Comparison of ENCODE assay signal across 9 mouse cellular contexts in the genomic region with DNA sequence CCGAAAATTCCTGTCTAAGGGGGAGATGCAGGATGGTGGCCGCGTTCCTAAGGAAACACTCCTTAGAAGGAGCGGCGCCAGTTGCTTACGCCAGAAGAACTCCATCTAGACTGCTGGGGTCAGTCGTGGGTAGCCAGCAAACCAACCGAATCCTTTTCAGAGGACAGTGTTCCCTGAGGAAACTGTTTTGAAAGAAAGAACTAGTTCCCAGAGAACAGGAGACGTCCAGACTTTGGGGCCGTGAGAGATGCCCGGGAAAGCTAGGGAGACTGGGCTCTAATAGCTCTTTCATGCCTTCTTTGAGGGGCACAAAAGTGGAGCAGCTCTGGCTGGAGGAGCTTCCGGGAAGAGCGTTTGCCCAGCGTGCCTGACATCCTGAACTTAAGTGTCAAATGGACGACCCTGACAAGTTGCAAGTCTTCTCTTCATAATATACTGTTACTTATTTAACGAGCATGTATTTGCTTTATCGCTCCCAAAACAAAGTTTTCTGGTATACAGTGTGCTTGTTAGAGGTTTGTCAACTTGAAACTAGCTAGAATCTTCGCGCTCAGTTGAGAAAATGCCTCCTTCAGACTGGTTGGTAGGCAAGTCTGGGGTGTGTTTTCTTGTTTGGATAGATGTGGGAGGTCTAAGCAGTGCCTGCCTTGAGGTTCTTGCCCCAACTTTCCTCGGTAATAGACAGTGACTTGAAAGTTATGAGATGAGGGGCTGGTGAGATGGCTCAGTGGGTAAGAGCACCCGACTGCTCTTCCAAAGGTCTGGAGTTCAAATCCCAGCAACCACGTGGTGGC. TPM values are rescaled to one million over a fixed set of nuclear protein-coding genes. Genes with fewer than 3 reads are reported as not detected.
DNase-seq lines count a peak whose midpoint lies in the region; ATAC-seq and TF ChIP-seq lines count a peak whose summit lies in the region.
"Had no signal": no experiment of that assay in that cellular context is flagged by ENCODE, and none has a peak within 500 bp of the region (broad histone marks: within the 10 kb centered on the region; RNA-seq: fewer than 3 reads in every experiment).

No protein-coding gene starts in this region.

- POLR2A ChIA-PET in Patski (lab: Charles Lee) = interaction anchor here (0.6 to 1.0 kb wide), 3 partner anchors 11 to 253 kb away, joined by 3 to 4 read pairs (median 3); no protein-coding TSS in a partner anchor

- no peaks in the 10 kb centered on the region for H3K27me3 ChIP-seq in Patski
- no peaks in the 10 kb centered on the region for H3K27me3 ChIP-seq in midbrain, embryonic 16.5 days (ENCODE audit: control insufficient read depth, insufficient read depth, low read depth, low read length)

- peak overlapping the region; percentile 79 for H3K9ac ChIP-seq in midbrain, embryonic 16.5 days (ENCODE audit: low read depth, low read length)

- H3K36me3 ChIP-seq in midbrain, embryonic 16.5 days (ENCODE audit: control insufficient read depth, insufficient read depth, low read length) = peaks cover 9% of the 10 kb centered on the region

- TF ChIP-seq CTCF in left cerebral cortex, adult 2 months (IDR thresholded peaks at IDR 0.05) = no peak; the same call in 1 of the 2 replicates
- TF ChIP-seq CTCF in Patski (IDR thresholded peaks at IDR 0.05) = no peak

- CTCF ChIA-PET in Patski (lab: Charles Lee) = interaction anchor here (2.3 kb wide), 1 partner anchor 13 kb away, joined by 10 read pairs; no protein-coding TSS in a partner anchor

- H3K9me3 ChIP-seq in midbrain, embryonic 16.5 days (replicated peaks; ENCODE audit: control insufficient read depth, low read length, poor library complexity, severe bottlenecking) = no peaks in the 10 kb centered on the region

- intact Hi-C loops in left cerebral cortex, adult 2 months (cut with DNase I) = no loop called here

- peak overlapping the region; percentile 91 for H3K4me2 ChIP-seq in midbrain, embryonic 16.5 days (ENCODE audit: low read length)

- in situ Hi-C loops in Patski (cut with MboI; ENCODE audit: low pct_unique_long_range_greater_than_20kb) = no loop called here

- peak overlapping the region; percentile 100 for H3K27ac ChIP-seq in left cerebral cortex, adult 2 months
- peak overlapping the region; percentile 97 for H3K27ac ChIP-seq in midbrain, embryonic 16.5 days (ENCODE audit: low read length)

- DNase-seq in left cerebral cortex, adult 2 months (ENCODE audit: extremely low spot score in 1 of 2, low spot score in 2 of 2) = no peak
- DNase-seq in left cerebral cortex, adult 18-20 months (ENCODE audit: low spot score in 2 of 2) = no peak
- no peak for DNase-seq in Patski (ENCODE audit: low read depth, low spot score)
- DNase-seq in kidney, postnatal 4 days = peak; percentile 81 to 89
- no peak for DNase-seq in T-cell, adult 2 months (ENCODE audit: low spot score)
- no peak for DNase-seq in ovary, postnatal 14 days (ENCODE audit: low spot score)

- H3K4me1 ChIP-seq in midbrain, embryonic 16.5 days (ENCODE audit: control insufficient read depth, insufficient read depth, low read length) = peaks cover 12% of the 10 kb centered on the region

- H3K4me3 ChIP-seq in left cerebral cortex, adult 2 months = peak overlapping the region; percentile 55
- H3K4me3 ChIP-seq in midbrain, embryonic 16.5 days (ENCODE audit: low read depth, low read length) = peak overlapping the region; percentile 63

- 4% methylated on average over 22 of the region's 22 CpGs for WGBS in midbrain, embryonic 16.5 days

- peak; percentile 41 for ATAC-seq in Patski
- ATAC-seq in erythroblast, adult 5-6 weeks (replicated peaks; ENCODE audit: low FRiP score, poor library complexity, severe bottlenecking) = peak; percentile 26
- peak; percentile 53 for ATAC-seq in midbrain, embryonic 16.5 days

RNA-seq across cellular contexts. Expression of gene Mcrs1, which starts 0.8 kb away (rescaled TPM):
- total RNA-seq in left cerebral cortex, adult 2 months (2021) = 10 to 100 TPM; 77.3 to 81.0 TPM
- 10 to 100 TPM; 82.3 to 83.1 TPM for total RNA-seq in left cerebral cortex, adult 18-20 months (2021)
- polyA plus RNA-seq in Patski (2021) = 69.7 TPM
- total RNA-seq in erythroblast, adult 5-6 weeks (2015; ENCODE audit: low replicate concordance) = 13.8 and 14.2 TPM in 2 replicates
- total RNA-seq in erythroblast, adult 5-6 weeks (2017; ENCODE audit: low replicate concordance) = 12.5 and 20.0 TPM in 2 replicates
- polyA plus RNA-seq in midbrain, embryonic 16.5 days (2015; fragmentation: Nextera tagmentation; extraction: Ambion mirVana) = 209 and 211 TPM in 2 replicates

RNA-seq across cellular contexts. Expression of gene Kcnh3, which starts 27.9 kb away (rescaled TPM):
- total RNA-seq in left cerebral cortex, adult 2 months (2021) = 100 to 1,000 TPM; 174 to 180 TPM
- 100 to 1,000 TPM; 160 to 178 TPM for total RNA-seq in left cerebral cortex, adult 18-20 months (2021)
- 11.0 TPM for polyA plus RNA-seq in Patski (2021)
- not detected in 2 replicates for total RNA-seq in erythroblast, adult 5-6 weeks (2015; ENCODE audit: low replicate concordance)
- not detected in 2 replicates for total RNA-seq in erythroblast, adult 5-6 weeks (2017; ENCODE audit: low replicate concordance)
- polyA plus RNA-seq in midbrain, embryonic 16.5 days (2015; fragmentation: Nextera tagmentation; extraction: Ambion mirVana) = 0.25 and 0.50 TPM in 2 replicates
- total RNA-seq: hematopoietic stem cell, adult 5-6 weeks had no signal

RNA-seq across cellular contexts. Expression of gene Prpf40b, which starts 42.3 kb away (rescaled TPM):
- total RNA-seq in left cerebral cortex, adult 2 months (2021) = 100 to 1,000 TPM; 111 to 119 TPM
- total RNA-seq in left cerebral cortex, adult 18-20 months (2021) = 100 to 1,000 TPM in 1 of 2 experiments, 10 to 100 TPM in 1; 93.7 to 100 TPM
- 101 TPM for polyA plus RNA-seq in Patski (2021)
- total RNA-seq in erythroblast, adult 5-6 weeks (2015; ENCODE audit: low replicate concordance) = 2.3 TPM in 1 of 2 replicates, not detected in the other
- total RNA-seq in erythroblast, adult 5-6 weeks (2017; ENCODE audit: low replicate concordance) = 1.4 and 2.0 TPM in 2 replicates
- 122 and 130 TPM in 2 replicates for polyA plus RNA-seq in midbrain, embryonic 16.5 days (2015; fragmentation: Nextera tagmentation; extraction: Ambion mirVana)

RNA-seq across cellular contexts. Expression of gene Fam186b, which starts 43.1 kb away (rescaled TPM):
- total RNA-seq in left cerebral cortex, adult 2 months (2021) = 1 to 10 TPM; 1.3 to 1.8 TPM
- 1 to 10 TPM; 1.5 to 1.8 TPM for total RNA-seq in left cerebral cortex, adult 18-20 months (2021)
- 0.67 TPM for polyA plus RNA-seq in Patski (2021)
- 0.63 TPM in 1 of 2 replicates, not detected in the other for total RNA-seq in erythroblast, adult 5-6 weeks (2015; ENCODE audit: low replicate concordance)
- not detected in 2 replicates for total RNA-seq in erythroblast, adult 5-6 weeks (2017; ENCODE audit: low replicate concordance)
- polyA plus RNA-seq in midbrain, embryonic 16.5 days (2015; fragmentation: Nextera tagmentation; extraction: Ambion mirVana) = 0.53 and 0.73 TPM in 2 replicates

Comparison
In these comparisons a context has a peak if more than half of its experiments do, and no peak if none do; other contexts are left out.
1. DNase-seq: peak in kidney, postnatal 4 days (2 of 2); none in left cerebral cortex, adult 2 months (0 of 2), left cerebral cortex, adult 18-20 months (0 of 2), Patski (single experiment), T-cell, adult 2 months (single experiment) and ovary, postnatal 14 days (single experiment).
2. RNA of gene Kcnh3, which starts 27.9 kb away (total RNA-seq): 174 to 180 TPM in left cerebral cortex, adult 2 months and 160 to 178 TPM in left cerebral cortex, adult 18-20 months; not detected in erythroblast, adult 5-6 weeks; every median in the first group is over 100 times any median in the second.
3. RNA of gene Prpf40b, which starts 42.3 kb away (total RNA-seq): 111 to 119 TPM in left cerebral cortex, adult 2 months and 93.7 to 100 TPM in left cerebral cortex, adult 18-20 months; 1.4 to 2.3 TPM in erythroblast, adult 5-6 weeks; every median in the first group is over 10 times any median in the second.
4. Peak in every context shown above with its lines, with median percentiles within 50 percentile points of each other: ATAC-seq.